Mouse (Mus musculus): ENCODE data around the gene Hsdl1.

DNA sequence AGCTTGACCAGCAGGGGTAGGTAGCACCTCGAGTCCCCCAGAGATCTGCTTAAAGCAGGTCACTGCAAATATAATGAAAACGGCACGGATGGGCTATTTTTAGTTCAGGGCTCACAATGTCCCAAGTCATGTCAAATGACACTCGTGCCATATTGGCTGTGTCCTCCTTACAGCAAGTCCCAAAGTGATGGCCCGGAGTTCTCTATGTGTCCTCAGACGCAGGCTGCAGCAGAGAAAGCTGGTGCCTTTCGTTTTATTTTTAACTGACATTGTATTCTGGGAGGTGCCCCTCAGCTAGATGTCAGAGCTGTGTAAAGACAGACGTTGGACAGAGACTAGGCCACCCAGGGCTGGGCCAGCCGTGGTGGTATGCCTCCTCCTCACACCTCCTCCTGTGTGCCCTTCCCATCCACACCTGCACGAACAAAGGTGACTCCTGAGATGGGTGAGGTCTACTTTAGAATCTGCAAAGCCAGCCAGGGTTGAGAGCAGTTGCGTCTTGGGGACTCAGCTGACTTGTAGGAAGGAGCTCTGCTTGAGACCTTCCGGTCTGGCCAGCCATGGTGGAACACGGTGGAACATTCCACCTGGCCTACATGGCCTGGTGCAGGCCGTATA, 46.0 kb upstream of the Hsdl1 start:
- no peak for TF ChIP-seq CTCF (IDR thresholded peaks at IDR 0.05; ENCODE audit: low read depth)
- no peak for TF ChIP-seq EP300 (IDR thresholded peaks at IDR 0.05; ENCODE audit: low read depth)

All from liver, embryonic 14.5 days (tissue).